Mouse (Mus musculus) CH12.LX (cell line): ENCODE measurements around the gene Adam17. TPM values are rescaled to one million over a fixed set of nuclear protein-coding genes. Genes with fewer than 3 reads are reported as not detected.
A peak's percentile ranks its signal among the peaks of the same experiment; 100 is the strongest.

ENCODE experiments used
- DNase-seq: peaks from one replicate; pipeline ENCODE4 v3.0.0-alpha.2; 2013; ENCODE audit errors: extremely low read depth
- H3K27ac ChIP-seq: 2 replicates; pipeline ENCODE4 v1.5.1; 2012; ENCODE audit warnings: low read depth, mild to moderate bottlenecking, control low read depth, moderate library complexity; ENCODE audit not compliant: insufficient read depth
- H3K27me3 ChIP-seq: replicated peaks from 2 replicates; pipeline ENCODE3; 2012; ENCODE audit warnings: inconsistent platforms
- H3K36me3 ChIP-seq, 2 experiments: replicated peaks in 1 of 2; 2 replicates each; pipeline versions ENCODE3 to v1.6.1; 2012; ENCODE audit warnings: inconsistent platforms in 1 of 2, low read length in 1 of 2, mild to moderate bottlenecking in 1 of 2, mixed read lengths in 1 of 2, moderate library complexity in 1 of 2; ENCODE audit not compliant: control insufficient read depth in 1 of 2, insufficient read depth in 1 of 2
- H3K4me1 ChIP-seq, 2 experiments: 2 replicates each; pipeline ENCODE4 v1.6.1; 2012; ENCODE audit warnings: inconsistent platforms in 1 of 2, moderate library complexity in 1 of 2; ENCODE audit not compliant: insufficient read depth in 2 of 2, control insufficient read depth in 1 of 2
- H3K4me2 ChIP-seq: 2 replicates; pipeline ENCODE4 v1.6.1; 2012; ENCODE audit warnings: low read depth, mild to moderate bottlenecking, control low read depth; ENCODE audit not compliant: poor library complexity, insufficient read depth, severe bottlenecking
- H3K4me3 ChIP-seq, 3 experiments: fragments of 150-350 bp in 1 of 3; sonication (generic) in 1 of 3; replicated peaks in 1 of 3; 2 replicates each; pipeline versions ENCODE3 to v1.5.1; 2011 to 2012; ENCODE audit warnings: low read depth in 2 of 3, low read length in 2 of 3, mild to moderate bottlenecking in 2 of 3, moderate library complexity in 2 of 3, control low read depth in 1 of 3, improper control_type of control experiment in 1 of 3, inconsistent platforms in 1 of 3, mixed read lengths in 1 of 3; ENCODE audit not compliant: poor library complexity in 1 of 3
- H3K79me2 ChIP-seq: replicated peaks from 2 replicates; pipeline ENCODE4 v1.6.1; 2012; ENCODE audit warnings: mild to moderate bottlenecking, moderate library complexity; ENCODE audit not compliant: control insufficient read depth, poor library complexity, insufficient read depth, severe bottlenecking; ENCODE audit errors: extremely low read depth
- H3K9ac ChIP-seq: 2 replicates; pipeline ENCODE4 v1.6.1; 2012; ENCODE audit warnings: low read depth, mild to moderate bottlenecking, control low read depth, moderate library complexity; ENCODE audit not compliant: insufficient read depth
- H3K9me3 ChIP-seq: replicated peaks from 2 replicates; pipeline ENCODE3; 2012; ENCODE audit warnings: low read length, inconsistent platforms, mixed read lengths
- BHLHE40 ChIP-seq: IDR thresholded peaks from 2 replicates; pipeline ENCODE4 v1.6.1; 2011; ENCODE audit warnings: mild to moderate bottlenecking, low read depth, low read length, improper control_type of control experiment
- CHD1 ChIP-seq: IDR thresholded peaks from 2 replicates; pipeline ENCODE4 v1.6.1; 2012; ENCODE audit warnings: low read depth, low read length, improper control_type of control experiment, inconsistent platforms
- CHD2 ChIP-seq: IDR thresholded peaks from 2 replicates; pipeline ENCODE4 v1.6.1; 2011; ENCODE audit warnings: low read length, improper control_type of control experiment
- E2F4 ChIP-seq: IDR thresholded peaks from 2 replicates; pipeline ENCODE4 v1.6.1; 2011; ENCODE audit warnings: low read depth, low read length, improper control_type of control experiment; ENCODE audit not compliant: insufficient replicate concordance
- ELF1 ChIP-seq: IDR thresholded peaks from 2 replicates; pipeline ENCODE4 v1.6.1; 2014; ENCODE audit warnings: low read depth, mild to moderate bottlenecking, inconsistent platforms, low read length, improper control_type of control experiment
- EP300 ChIP-seq: IDR thresholded peaks from 2 replicates; pipeline ENCODE4 v1.6.1; 2011; ENCODE audit warnings: low read length, improper control_type of control experiment
- ETS1 ChIP-seq: conservative IDR thresholded peaks from 2 replicates; pipeline ENCODE4 v1.6.1; 2012; ENCODE audit warnings: low read depth, mild to moderate bottlenecking, inconsistent platforms, low read length, improper control_type of control experiment, moderate library complexity
- IRF4 ChIP-seq: IDR thresholded peaks from 2 replicates; pipeline ENCODE4 v1.6.1; 2014; ENCODE audit warnings: low read depth, mild to moderate bottlenecking, inconsistent platforms, low read length, improper control_type of control experiment
- KAT2A ChIP-seq: IDR thresholded peaks from 2 replicates; pipeline ENCODE4 v1.6.1; 2012; ENCODE audit warnings: low read length, improper control_type of control experiment, inconsistent platforms; ENCODE audit not compliant: insufficient replicate concordance
- MAFK ChIP-seq: IDR thresholded peaks from 2 replicates; pipeline ENCODE4 v1.6.1; 2011; ENCODE audit warnings: low read length, improper control_type of control experiment; ENCODE audit not compliant: insufficient replicate concordance
- MAX ChIP-seq: IDR thresholded peaks from 2 replicates; pipeline ENCODE4 v1.6.1; 2011; ENCODE audit warnings: low read length, improper control_type of control experiment
- MAZ ChIP-seq: IDR thresholded peaks from 2 replicates; pipeline ENCODE4 v1.6.1; 2012; ENCODE audit warnings: low read depth, mild to moderate bottlenecking, inconsistent platforms, low read length, improper control_type of control experiment, moderate library complexity
- MEF2A ChIP-seq: IDR thresholded peaks from 2 replicates; pipeline ENCODE4 v1.6.1; 2014; ENCODE audit warnings: low read depth, mild to moderate bottlenecking, inconsistent platforms, low read length, improper control_type of control experiment, borderline replicate concordance
- MYC ChIP-seq: IDR thresholded peaks from 2 replicates; pipeline ENCODE4 v1.6.1; 2011; ENCODE audit warnings: low read depth, mild to moderate bottlenecking, improper control_type of control experiment, low read length
- NELFE ChIP-seq: IDR thresholded peaks from 2 replicates; pipeline ENCODE4 v1.6.1; 2011; ENCODE audit warnings: low read depth, low read length, improper control_type of control experiment
- PAX5 ChIP-seq: IDR thresholded peaks from 2 replicates; pipeline ENCODE4 v1.6.1; 2012; ENCODE audit warnings: low read length, inconsistent platforms, mixed read lengths
- POLR2AphosphoS2 ChIP-seq: IDR thresholded peaks from 2 replicates; pipeline ENCODE4 v1.6.1; 2011; ENCODE audit warnings: low read depth, low read length, improper control_type of control experiment
- RAD21 ChIP-seq: IDR thresholded peaks from 2 replicates; pipeline ENCODE4 v1.6.1; 2011; ENCODE audit warnings: low read depth, mild to moderate bottlenecking, low read length, improper control_type of control experiment, moderate library complexity
- RCOR1 ChIP-seq: conservative IDR thresholded peaks from 2 replicates; pipeline ENCODE4 v1.6.1; 2012; ENCODE audit warnings: low read depth, mild to moderate bottlenecking, inconsistent platforms, low read length, improper control_type of control experiment
- SMC3 ChIP-seq: IDR thresholded peaks from 2 replicates; pipeline ENCODE4 v1.6.1; 2011; ENCODE audit warnings: low read depth, low read length, improper control_type of control experiment
- TBP ChIP-seq: conservative IDR thresholded peaks from 2 replicates; pipeline ENCODE4 v1.6.1; 2011; ENCODE audit warnings: low read depth, low read length, improper control_type of control experiment
- TCF12 ChIP-seq: IDR thresholded peaks from 2 replicates; pipeline ENCODE4 v1.6.1; 2014; ENCODE audit warnings: low read depth, mild to moderate bottlenecking, inconsistent platforms, low read length, improper control_type of control experiment
- UBTF ChIP-seq: IDR thresholded peaks from 2 replicates; pipeline ENCODE4 v1.6.1; 2012; ENCODE audit warnings: low read depth, mild to moderate bottlenecking, inconsistent platforms, low read length, improper control_type of control experiment, moderate library complexity
- USF1 ChIP-seq: IDR thresholded peaks from 2 replicates; pipeline ENCODE4 v1.6.1; 2014; ENCODE audit warnings: low read depth, mild to moderate bottlenecking, inconsistent platforms, low read length, improper control_type of control experiment
- USF2 ChIP-seq: conservative IDR thresholded peaks from 2 replicates; pipeline ENCODE4 v1.6.1; 2011; ENCODE audit warnings: low read depth, low read length, improper control_type of control experiment
- ZC3H11A ChIP-seq: IDR thresholded peaks from 2 replicates; pipeline ENCODE4 v1.6.1; 2012; ENCODE audit warnings: low read depth, mild to moderate bottlenecking, inconsistent platforms, low read length, improper control_type of control experiment
- ZKSCAN1 ChIP-seq: IDR thresholded peaks from 2 replicates; pipeline ENCODE4 v1.6.1; 2012; ENCODE audit warnings: low read depth, inconsistent platforms, low read length, improper control_type of control experiment, borderline replicate concordance
- ZMIZ1 ChIP-seq: IDR thresholded peaks from 2 replicates; pipeline ENCODE4 v1.6.1; 2012; ENCODE audit warnings: low read depth, mild to moderate bottlenecking, inconsistent platforms, low read length, improper control_type of control experiment
- ZNF384 ChIP-seq: IDR thresholded peaks from 2 replicates; pipeline ENCODE4 v1.6.1; 2012; ENCODE audit warnings: low read depth, low read length, improper control_type of control experiment, inconsistent platforms
- dilution Hi-C: fragments of 300-500 bp; cut with MboI; formaldehyde crosslinking; loops from 2 replicates; pipeline ENCODE4 v1.14.3; 2020; ENCODE audit warnings: low sequenced_read_pairs; ENCODE audit not compliant: extremely low pct_unique_long_range_greater_than_20kb, extremely low pct_ligation_motif_present
- in situ Hi-C: fragments of 300-500 bp; cut with MboI; formaldehyde crosslinking; loops from 3 replicates; pipeline ENCODE4 v1.14.3; 2019; ENCODE audit warnings: low sequenced_read_pairs, low pct_ligation_motif_present, low pct_unique_long_range_greater_than_20kb, mixed read lengths
- polyA plus RNA-seq: library from polyadenylated mRNA; unstranded; fragments of >175 nt; gene quantifications from 2 replicates; pipeline ENCODE4 v1.2.1, GENCODE M21; 2012; ENCODE audit warnings: low read depth; ENCODE audit not compliant: insufficient read length
- total RNA-seq, 2 experiments: library from RNA; depleted of rRNA; stranded (reverse); fragments of 300-350 nt in 1 of 2; fragments of >200 nt in 1 of 2; gene quantifications; 2 replicates each; pipeline ENCODE4 v1.2.3; 2012 to 2014

The Adam17 gene
- total and polyA plus RNA-seq, 3 experiments = 47.5 to 60.1 (median 50.1) TPM

GRCm38 (mm10) chr12:21337171-21337570, 36.3 kb downstream of the Adam17 start:
- in situ Hi-C loops = loop anchor here (5.0 kb wide), 1 partner anchor 35 kb away; the partner anchor contains the start of gene Adam17
- H3K4me3 ChIP-seq = no peak overlapping the region
- no peak for TF ChIP-seq ELF1
- no peak for TF ChIP-seq UBTF
- no peak for TF ChIP-seq USF1
- TF ChIP-seq MAZ = no peak
- no peak for TF ChIP-seq TCF12
- no peak for TF ChIP-seq ZNF384
- no peak for TF ChIP-seq ZKSCAN1
- TF ChIP-seq RCOR1 = no peak
- TF ChIP-seq SMC3 = no peak
- TF ChIP-seq ZC3H11A = no peak
- TF ChIP-seq CHD1 = no peak
- TF ChIP-seq TBP = no peak
- no peak for TF ChIP-seq MEF2A
- TF ChIP-seq MAFK = no peak
- no peak for TF ChIP-seq PAX5
- TF ChIP-seq E2F4 = no peak
- TF ChIP-seq RAD21 = no peak
- no peak for TF ChIP-seq NELFE
- TF ChIP-seq KAT2A = no peak
- H3K27ac ChIP-seq = no peak overlapping the region
- H3K36me3 ChIP-seq = peaks cover 43 to 71% of the 10 kb centered on the region in 2 experiments
- H3K79me2 ChIP-seq = no peaks in the 10 kb centered on the region; the same call in 1 of the 2 replicates
- peaks cover 12 to 38% of the 10 kb centered on the region in 2 experiments for H3K4me1 ChIP-seq
- H3K4me2 ChIP-seq = no peak overlapping the region
- no peaks in the 10 kb centered on the region for H3K27me3 ChIP-seq
- H3K9me3 ChIP-seq = no peaks in the 10 kb centered on the region
- dilution Hi-C loops = no loop called here
- no peak for DNase-seq
- H3K9ac ChIP-seq = no peak overlapping the region

GRCm38 (mm10) chr12:21335869-21336268, 37.6 kb downstream of the Adam17 start:
- Histone ChIP-seq H3K36me3 (peaks cover 51 to 73% of the 10 kb centered on the region in 2 experiments), H3K4me2 (peak overlapping the region; percentile 18; the same call in 1 of the 2 replicates), H3K4me1 (peaks cover 12 to 38% of the 10 kb centered on the region in 2 experiments), H3K79me2 (no peaks in the 10 kb centered on the region; the same call in 1 of the 2 replicates), H3K27ac (peak overlapping the region; percentile 61; the same call in 1 of the 2 replicates), H3K4me3 (no peak overlapping the region), H3K9me3 (no peaks in the 10 kb centered on the region), H3K27me3 (no peaks in the 10 kb centered on the region), H3K9ac (no peak overlapping the region)
- in situ Hi-C loops (loop anchor here (5.0 kb wide), 1 partner anchor 36 kb away; the partner anchor contains the start of gene Adam17), dilution Hi-C loops (no loop called here)
- peak; percentile 96 for DNase-seq
- TF ChIP-seq TBP (0 out of 2 replicates have a peak, but pooled peaks have one; percentile 18), MYC (peak; percentile 100), BHLHE40 (peak; percentile 95), ETS1 (peak; percentile 85), MAX (peak; percentile 100), CHD1 (peak; percentile 74; the same call in 1 of the 2 replicates), ELF1 (peak; percentile 59; the same call in 1 of the 2 replicates), PAX5 (no peak), TCF12 (peak; percentile 88), MAFK (0 out of 2 replicates have a peak, but pooled peaks have one; percentile 57), UBTF (no peak), POLR2AphosphoS2 (peak; percentile 66; the same call in 1 of the 2 replicates), IRF4 (peak; percentile 91), ZC3H11A (no peak), ZMIZ1 (no peak), RAD21 (no peak; the same call in none of the 2 replicates), MEF2A (peak; percentile 85), EP300 (peak; percentile 98), E2F4 (peak; percentile 53; the same call in 1 of the 2 replicates), USF2 (peak; percentile 53), CHD2 (peak; percentile 59; the same call in 1 of the 2 replicates), MAZ (peak; percentile 65; the same call in 1 of the 2 replicates)
